Mouse (Mus musculus): Measurements from ENCODE around the gene Casp9.

Gene Casp9

DNA sequence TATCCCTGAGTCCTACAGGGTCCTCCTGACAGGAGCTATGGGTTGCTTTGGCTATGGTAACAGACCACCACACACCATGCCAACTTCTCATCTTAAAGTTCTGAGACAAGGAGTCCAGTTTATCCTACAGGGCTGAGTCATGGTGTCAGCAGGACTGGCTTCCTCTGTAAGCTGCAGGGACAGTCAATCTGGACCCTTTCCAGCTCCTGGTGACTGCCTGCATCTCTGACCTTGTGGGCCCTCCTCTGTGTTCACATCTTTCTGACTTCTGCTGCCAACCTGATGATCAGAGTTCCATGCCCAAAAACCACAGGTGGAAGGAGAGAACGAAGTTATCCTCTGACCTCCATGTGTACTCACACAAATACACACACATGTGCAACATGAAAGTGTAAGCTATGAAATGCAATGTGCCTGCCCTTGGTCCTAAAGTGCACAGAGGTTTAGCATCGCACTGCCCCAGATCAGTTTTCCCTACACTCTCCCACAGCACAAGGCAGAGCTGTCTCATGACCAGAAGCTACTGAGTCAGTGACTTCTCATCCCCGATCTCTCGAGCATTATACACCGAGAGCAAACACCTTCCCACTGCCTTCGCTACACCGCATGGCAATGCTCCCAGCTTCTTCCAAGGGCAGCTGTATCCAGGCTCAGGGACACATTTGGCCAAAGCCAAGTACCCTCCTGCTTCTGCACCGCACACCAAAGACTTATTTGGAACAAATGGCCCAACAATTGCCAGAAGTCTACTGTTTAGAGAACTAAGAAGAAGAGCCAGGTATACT, 12.0 kb upstream of the Casp9 start:
- no peak for DNase-seq (ENCODE audit: low spot score)

DNA sequence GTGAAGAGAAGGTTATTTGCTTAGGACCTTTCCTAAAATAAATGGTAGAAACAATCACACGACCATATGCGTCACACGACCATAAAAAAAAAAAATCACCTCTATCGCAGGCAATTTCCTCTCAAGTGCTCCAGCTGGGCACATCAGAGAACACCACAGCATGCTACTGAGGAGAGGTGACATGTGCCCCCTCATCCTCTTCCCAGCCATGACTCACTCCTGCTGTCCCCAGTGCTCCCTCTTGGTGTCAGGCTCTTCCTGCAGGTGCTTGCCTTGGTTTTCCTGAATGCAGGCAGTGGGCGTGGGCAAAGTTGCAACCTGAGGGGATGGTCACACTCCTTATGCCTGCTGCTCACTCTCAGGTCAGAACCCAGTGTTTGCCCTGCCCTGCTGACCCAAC, 8.6 kb upstream of the Casp9 start:
- no peak for DNase-seq (ENCODE audit: low spot score)

DNA sequence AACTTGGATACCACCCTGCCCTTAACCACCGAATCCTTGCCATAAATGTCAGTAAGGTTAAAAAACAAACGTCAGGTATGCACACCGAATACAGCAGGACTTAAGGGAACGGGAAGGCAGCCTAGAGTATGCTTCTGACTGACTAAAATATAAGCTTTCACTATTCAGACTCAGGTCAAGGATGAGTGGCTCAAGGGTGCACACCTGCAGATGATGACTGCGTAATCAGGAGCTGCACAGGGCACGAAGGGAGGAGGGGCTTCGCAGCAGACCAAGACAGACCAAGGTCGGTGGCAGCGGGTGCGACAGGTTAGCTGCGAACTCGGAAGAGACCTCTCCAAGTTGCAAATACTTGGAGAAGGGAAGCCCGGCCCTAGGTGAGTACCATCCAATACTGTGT, 7.3 kb upstream of the Casp9 start:
- DNase-seq (ENCODE audit: low spot score), result no peak

DNA sequence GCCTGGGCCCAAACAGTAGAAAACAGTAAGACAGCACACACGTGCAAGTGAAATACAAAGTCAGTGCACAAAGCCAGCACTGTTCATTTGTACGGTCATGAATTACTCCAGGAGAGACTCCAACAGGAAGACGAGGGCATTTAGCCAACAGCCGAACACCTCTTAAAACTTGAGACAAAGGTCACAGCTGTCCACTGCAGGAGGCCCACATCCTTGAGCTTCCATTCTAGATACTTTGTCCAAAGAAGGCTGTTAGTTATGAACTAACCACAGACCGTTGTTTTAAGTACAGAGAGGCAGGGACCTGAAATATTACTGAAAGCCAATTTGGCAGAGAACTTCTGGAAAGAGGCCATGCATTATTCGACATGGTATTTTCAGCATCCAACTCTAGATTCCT, 6.4 kb upstream of the Casp9 start:
- DNase-seq (ENCODE audit: low spot score), result no peak

DNA sequence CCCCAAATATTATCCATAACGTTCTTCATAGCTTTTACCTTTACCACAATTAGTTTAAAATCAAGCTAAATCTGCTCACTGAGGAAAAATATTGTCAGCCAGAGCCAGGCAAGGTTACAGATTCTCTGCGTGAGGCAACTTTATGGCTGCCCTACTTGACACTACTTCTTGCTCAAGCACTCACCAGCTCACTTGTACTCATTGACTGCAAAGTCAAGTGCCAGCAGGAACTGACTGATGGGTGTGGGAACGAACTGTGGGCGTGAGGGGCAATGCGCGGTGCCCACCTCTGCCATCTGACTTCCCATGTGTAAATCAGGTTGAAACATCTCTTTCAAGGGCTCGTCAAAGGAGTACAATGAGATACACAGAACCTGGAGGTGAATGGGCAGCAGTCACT, 6.0 kb upstream of the Casp9 start:
- no peak for DNase-seq (ENCODE audit: low spot score)

DNA sequence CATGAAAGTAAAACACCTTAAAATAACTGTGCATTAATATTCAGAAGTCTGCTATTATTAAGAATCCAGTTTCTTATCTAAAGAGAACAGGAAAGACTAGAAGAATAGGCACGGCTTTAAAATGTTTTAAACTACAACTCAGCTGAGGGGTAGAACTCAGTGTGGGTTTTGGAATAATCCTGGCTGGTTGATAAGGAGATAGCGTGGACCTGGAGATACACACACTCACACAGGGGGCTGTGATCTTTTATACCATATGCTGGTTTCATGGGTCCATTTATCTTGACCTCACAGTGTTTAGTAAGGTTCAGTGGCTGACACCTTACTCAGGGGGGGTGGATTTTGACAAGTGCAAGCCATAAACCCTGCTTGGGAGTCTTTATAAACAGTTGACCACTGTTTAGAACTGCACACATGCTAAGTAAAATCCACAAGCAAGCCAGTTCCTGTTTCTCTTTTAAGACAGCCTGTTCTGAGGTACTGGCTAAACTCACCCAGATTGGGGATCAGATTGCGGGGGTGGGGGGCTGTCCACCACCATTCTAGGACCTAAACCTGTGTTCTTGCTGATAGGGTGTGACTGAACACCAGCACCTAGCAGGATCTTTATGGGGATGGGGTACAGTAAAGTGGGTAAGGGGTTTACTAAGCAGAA, 3.7 kb upstream of the Casp9 start:
- DNase-seq (ENCODE audit: low spot score), result no peak

DNA sequence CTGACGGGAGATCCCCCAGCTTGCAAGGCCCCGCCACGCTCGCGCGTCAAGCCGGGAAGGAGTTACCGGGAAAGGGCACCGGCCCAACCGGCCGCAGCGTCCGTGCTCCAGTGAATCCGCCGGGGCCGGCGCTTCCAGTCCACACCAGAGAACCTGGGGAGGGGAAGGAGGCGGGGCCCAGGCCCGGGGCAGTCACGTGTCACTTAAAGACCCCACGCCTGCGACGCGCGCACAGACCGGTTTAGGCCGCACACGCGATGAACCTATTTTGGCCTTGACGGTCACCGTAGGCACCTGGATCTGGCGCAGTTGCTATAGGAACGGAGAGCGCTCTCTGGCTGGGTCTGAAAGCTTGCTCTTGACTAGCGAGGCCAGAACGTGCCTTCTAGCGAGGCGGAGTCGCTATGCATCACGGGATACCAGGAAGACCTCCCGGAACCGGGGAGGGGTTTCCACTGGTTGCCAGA, 2.9 kb upstream of the Casp9 start, which contains the start of gene Dnajc16:
Gene Dnajc16 (minus strand): TSS at position 408 of the 467 bp plus-strand sequence.
- DNase-seq (ENCODE audit: low spot score), result peak; percentile 93

DNA sequence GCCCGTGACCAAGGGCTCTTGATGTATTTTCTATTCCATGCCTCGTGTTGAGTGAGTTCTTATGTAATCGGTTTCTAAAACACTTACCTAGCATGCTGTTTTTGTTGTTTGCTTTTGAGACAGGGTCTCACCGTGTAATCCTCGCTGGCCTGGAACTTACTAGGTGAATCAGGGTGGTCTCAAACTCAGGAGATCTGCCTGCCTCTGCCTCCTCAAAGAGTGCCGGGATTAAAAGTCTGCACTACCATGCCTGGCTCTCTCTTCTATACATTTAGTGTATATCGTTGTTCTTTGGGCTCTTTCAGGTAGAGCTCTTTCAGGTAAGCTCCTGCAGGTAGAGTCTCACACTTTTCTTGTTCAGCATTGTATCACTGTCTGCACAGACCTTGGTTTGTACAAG, 1.9 kb upstream of the Casp9 start:
- no peak for DNase-seq (ENCODE audit: low spot score)

DNA sequence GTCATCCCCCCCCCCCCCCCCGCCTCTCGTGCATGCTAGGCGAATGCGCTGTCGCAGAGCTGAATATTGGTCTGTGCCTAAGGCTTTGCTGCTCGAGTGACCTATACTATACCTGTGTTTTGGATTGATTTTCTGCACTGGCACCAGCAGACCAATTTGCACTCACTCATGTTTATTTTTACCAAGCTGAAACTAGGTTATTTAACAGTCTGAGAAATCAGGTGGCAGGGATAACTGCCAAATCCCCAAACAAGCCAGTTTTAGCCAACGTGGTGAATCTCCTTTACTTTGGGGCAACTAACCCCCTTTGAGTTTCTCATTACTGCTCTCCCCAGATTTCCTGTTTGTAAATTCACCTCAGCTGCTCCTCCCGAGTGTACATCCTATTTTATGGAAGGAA, 1.5 kb upstream of the Casp9 start:
- DNase-seq (ENCODE audit: low spot score), result no peak

DNA sequence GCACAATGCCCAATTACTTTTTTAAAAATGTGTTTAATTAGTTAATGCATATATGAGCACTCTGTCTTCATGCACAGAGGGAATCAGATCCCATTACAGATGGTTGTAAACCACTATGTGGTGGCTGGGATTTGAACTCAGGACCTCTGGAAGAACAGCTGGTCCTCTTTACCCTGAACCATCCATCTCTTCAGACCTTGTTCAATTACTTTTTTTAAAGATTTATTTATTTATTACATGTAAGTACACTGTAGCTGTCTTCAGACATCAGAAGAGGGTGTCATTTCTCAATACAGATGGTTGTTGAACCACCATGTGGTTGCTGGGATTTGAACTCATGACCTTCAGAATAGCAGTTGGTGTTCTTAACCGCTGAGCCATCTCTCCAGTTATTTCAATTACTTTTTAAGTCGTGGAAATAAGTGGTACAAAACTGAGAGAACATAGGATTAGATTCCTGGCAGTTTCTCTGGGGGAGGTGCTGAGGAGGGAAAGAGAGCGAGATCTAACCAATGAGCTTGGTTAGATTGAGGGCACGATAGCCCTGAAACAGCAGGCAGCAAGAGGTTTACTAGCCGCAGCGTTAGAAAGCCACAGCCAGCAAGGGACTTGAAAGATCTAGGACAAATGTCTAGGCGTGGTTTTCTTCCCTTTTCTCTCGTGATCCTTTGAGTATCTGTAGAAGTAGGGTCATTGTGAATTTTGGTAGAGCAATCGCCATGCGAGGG, 694 bp upstream of the Casp9 start:
- DNase-seq (ENCODE audit: low spot score), result no peak

DNA sequence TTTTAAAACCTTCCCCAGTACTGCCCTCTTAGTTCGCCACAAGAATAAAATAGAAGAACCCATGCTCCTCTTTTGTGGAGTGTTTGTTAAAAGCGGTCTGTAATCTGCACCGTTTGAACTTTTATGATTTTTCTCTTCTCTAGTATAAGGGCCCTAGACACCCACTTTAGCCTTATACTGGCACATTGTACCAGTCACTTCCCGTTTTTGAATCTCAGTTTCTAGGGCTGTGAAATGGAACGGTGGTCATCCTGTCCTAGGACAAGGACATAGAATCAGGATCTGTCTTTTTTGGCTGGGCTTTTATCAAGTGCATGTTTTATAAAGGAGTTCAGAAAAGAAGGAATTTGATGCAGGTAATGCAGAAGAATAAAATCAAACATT, 732 bp downstream of the Casp9 start:
- DNase-seq (ENCODE audit: low spot score), result no peak

DNA sequence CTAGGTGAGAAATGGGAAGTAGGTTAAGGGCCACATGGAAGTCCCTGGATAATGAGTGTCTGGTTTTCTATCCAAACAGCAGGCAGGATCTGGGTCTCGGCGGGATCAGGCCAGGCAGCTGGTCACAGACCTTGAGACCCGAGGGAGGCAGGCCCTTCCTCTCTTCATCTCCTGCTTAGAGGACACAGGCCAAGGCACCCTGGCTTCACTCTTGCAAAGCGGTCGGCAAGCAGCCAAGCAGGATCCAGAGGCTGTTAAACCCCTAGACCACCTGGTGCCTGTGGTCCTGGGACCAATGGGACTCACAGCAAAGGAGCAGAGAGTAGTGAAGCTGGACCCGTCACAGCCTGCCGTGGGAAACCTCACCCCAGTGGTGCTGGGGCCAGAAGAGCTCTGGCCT, 2.9 kb downstream of the Casp9 start:
- DNase-seq (ENCODE audit: low spot score), result no peak

DNA sequence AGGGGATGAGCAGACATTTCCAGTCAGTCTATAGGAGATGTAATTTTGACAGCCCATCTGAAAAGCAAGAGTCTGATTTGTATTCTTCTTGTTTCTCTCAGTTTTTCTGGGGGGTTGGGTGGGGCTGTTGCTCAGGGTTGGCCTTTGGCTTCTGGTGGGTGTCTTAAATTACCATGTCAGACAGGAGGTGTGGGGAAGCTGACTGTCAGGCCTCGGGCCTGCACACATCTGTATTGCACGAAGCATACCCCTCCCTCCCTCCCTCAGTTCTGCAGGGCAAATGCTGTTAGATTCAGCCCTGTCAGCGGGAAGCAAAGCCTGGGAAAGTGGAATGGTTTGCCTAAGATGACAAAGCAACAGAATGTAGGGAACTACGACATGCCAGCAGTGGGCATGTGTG, 3.5 kb downstream of the Casp9 start:
- DNase-seq (ENCODE audit: low spot score), result no peak

DNA sequence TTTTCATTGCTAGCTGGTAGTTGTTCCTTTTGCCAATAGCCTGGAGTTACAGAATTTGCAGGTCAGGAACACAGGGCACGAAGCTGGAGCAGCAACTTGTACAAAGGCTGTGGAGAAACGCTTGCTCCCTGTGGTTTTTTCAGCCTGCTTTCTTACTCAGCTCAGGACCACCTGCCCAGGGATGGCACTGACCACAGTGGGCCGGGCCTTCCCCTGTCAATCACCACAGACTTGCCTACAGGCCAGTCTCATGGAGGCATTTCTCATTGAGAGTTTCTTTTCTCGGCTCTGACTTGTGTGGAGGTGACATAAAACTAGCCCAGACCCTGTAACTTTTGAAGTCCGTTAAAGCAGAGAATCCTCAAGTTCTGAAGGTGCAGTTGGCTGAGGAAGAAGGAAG, 4.1 kb downstream of the Casp9 start:
- DNase-seq (ENCODE audit: low spot score), result no peak

DNA sequence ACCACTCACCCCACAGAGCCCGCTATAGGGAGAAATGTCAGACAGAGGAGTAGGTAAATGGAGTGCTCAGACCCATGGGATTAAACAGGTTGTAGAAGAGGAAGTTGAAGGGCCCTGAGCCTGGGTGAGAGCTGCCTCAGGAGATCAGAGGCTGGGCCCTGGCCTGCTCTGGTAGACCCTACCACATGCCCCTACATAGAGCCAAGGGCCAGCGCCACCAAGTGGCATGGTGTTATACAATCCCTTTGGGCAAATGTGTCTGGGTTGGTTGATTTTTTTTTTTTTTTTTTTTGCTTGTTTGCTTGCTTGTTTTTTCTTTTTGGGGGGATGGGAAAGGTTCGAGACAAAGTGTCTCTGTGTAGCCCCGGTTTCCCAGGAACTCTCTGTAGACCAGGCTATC, 10.7 kb downstream of the Casp9 start:
- no peak for DNase-seq (ENCODE audit: low spot score)

DNA sequence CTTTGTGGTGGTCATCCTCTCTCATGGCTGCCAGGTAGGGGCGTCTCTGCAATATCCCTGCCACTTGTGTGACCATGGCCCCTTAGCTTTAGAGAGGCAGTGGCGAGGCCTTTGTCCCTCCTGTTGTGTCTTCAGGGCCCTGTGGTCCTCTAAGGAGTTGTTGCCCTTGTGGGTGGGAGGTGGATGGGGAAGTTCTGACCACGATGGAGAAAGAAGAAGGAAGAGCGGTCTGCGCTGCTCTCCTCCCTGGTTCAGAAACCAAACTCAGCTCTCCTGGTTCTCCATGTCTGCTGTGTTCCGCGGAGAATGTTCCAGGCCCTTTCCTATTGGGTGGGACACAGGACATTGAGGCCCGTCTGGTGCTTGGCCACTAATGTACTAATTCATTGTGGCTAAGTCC, 12.5 kb downstream of the Casp9 start:
- DNase-seq (ENCODE audit: low spot score), result no peak

DNA sequence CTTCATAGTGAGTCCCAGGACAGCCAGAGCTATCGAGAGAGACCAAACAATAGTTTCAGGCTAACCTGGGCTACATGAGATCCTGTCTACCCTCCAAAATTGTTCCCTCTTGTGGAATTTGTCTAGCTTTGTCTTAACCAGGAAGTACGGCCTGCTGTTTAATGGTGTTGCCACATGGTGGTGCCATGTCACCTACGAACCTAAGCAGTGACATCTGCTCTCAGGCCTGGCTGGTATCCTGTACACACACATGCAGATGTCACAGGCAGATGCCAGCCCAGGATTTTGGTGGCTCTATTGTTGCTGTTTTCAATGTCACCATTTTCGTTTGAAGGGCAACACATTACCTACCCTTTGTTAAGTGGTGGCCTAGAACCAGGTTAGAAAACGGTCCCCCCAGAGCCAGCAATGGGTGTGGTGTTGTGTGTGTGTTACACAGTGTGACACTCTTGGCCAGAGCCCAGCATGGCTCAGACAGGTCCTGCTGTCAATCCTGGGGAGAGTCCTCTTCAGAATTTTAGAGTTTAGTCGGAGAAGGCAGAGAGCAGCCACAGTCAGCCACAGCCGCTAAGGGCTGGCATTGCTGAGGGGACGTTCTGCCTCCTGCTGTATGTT, 16.5 kb downstream of the Casp9 start:
- no peak for DNase-seq (ENCODE audit: low spot score)

DNA sequence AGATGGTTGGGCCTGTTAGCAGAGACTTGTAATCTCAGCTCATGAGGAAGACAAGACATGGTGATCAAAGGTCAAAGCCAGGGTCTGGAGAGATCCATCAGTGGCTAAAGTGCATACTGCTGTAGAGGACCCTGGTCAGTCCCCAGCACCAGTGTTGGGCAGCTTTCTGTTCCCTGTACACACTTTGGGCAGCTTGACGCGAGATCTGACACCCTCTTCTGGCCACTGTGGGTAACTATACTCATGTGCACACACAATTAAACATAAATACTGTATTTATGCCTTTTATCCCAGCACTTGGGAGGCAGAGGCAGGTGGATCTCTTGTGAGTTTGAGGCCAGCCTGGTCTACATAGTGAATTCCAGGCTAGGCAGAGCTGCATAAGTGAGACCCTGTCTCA, 17.6 kb downstream of the Casp9 start:
- DNase-seq (ENCODE audit: low spot score), result no peak

DNA sequence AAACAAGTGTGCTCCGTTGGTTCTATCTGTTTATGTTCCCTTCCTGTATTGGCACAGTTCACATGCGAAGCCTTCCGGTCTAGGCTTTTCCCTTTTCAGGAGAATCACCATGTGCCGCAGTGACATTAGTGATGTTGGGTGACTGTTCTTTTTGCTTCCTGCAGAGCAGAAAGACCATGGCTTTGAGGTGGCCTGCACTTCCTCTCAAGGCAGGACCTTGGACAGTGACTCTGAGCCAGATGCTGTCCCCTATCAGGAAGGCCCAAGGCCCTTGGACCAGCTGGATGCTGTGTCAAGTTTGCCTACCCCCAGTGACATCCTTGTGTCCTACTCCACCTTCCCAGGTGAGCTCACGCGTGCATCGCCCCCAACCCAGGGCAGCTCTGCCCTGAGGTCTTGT, 18.0 kb downstream of the Casp9 start:
- DNase-seq (ENCODE audit: low spot score), result no peak

DNA sequence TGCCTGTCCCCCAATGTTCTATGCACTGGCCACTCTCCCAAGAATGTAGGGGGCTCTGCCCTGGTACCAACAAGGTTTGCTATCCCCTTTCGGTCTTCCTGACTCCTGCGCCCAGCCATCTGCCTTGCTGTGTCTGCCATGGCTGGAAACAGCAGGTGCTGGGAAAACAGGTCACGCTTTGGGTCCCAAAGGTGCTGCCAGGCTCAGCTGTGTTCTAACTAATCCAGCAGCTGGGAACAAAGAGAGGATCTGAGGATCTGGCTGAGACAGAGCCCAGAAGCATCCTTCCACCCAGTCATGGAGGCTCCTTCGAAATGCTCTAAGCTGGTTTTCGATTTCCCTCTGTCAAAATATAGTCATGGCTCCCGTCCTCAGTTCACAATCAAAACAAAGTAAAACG, 22.9 kb downstream of the Casp9 start:
- DNase-seq (ENCODE audit: low spot score), result no peak

DNA sequence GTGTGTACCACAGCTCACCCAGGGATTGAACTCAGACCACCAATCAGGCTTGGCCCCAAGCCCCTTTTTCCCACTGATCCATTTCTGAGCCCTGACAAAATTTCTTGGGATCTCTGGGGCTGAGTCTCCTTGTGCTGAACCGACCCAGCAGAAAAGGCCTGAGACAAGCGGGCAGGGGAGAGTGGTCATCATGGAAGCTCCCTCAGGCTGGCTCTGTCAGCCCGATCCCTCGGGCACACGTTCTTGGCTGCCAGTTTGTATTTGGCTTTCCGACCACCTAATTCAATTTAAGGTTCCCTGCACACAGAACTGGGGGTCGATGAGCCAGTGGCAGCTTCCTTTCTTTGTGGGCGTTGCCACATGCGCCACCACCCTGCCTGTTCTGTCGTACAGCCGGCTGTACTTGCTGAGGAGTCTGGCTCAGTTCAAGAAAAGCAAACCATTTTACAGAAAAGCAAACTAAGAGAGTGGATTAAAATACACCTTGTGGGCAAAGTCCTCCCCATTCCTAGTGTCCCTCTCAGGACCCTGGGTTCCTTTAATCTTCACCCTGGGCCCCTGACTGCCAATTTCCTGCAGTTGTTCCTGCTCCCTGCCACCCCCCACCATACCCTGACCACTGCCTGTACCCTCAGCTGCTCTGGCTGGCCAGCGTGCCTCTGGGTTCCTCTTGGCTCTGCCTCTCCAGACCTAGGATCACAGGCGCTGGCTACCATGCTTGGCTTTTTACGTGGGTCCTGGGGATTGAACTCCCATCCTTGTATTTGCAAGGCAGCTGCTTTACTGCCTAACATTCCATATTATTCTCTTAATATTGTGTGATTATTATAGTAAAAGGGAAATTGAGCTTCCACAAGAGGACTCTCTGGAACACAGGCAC, 23.6 kb downstream of the Casp9 start:
- DNase-seq (ENCODE audit: low spot score), result no peak

DNA sequence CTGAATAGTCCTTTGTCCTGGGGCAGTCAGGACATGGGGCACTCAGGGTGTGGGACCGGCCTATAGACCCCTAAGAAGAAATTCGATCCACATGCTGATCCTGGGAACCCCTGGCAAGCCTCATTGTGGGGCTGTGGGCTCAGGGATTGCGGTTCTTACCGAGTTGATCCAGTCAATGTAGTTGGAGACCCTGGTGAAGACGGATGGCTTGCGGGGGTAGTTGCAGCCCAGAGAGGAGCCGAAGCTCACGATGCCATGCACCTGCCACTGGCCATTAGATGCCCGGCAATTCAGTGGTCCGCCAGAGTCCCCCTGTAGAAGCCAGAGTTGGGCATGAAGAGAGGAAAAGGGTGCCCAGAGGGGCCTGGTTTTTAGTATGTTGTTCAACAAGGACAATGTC, 24.3 kb downstream of the Casp9 start:
- DNase-seq (ENCODE audit: low spot score), result no peak

Data from layer of hippocampus, adult 9-10 months (tissue).